Mouse (Mus musculus) heart, postnatal 36 days (tissue): ENCODE measurements around the gene C2cd2l. TPM values are rescaled to one million over a fixed set of nuclear protein-coding genes. Genes with fewer than 3 reads are reported as not detected.
"Not testable (repeated sequence)": the region's sequence is repeated elsewhere in the genome, so short reads cannot be mapped to it uniquely, and the experiment has no call there.

Experiments
- DNase-seq, 2 experiments: peaks; one replicate each; pipeline ENCODE4 v3.0.0; 2021 to 2022
- intact Hi-C: fragments of 180-260 bp; cut with DNase I; formaldehyde crosslinking; loops from one replicate; pipeline ENCODE4 v1.15.1; 2025
- total RNA-seq, 2 experiments: library from RNA; stranded (reverse); gene quantifications; 2 replicates each; pipeline ENCODE4 v1.2.3; 2021

Gene C2cd2l
- total RNA-seq, 2 experiments from 2014 or later: 14.0 to 14.2 TPM

- intact Hi-C loops: no loop called here
- DNase-seq: peak in 1 of 2 experiments; percentile 17
Measured at GRCm38 (mm10) chr9:44318826-44319095, 1.3 kb downstream of the C2cd2l start.

GRCm38 (mm10) chr9:44318076-44318825, 1.8 kb downstream of the C2cd2l start:
- DNase-seq: no peak
- intact Hi-C loops: no loop called here

GRCm38 (mm10) chr9:44317452-44317851, 2.6 kb downstream of the C2cd2l start:
- intact Hi-C loops: no loop called here
- DNase-seq: no peak

GRCm38 (mm10) chr9:44314910-44315309, 5.2 kb downstream of the C2cd2l start:
- no peak for DNase-seq
- intact Hi-C loops: no loop called here

GRCm38 (mm10) chr9:44314257-44314547, 5.9 kb downstream of the C2cd2l start:
- DNase-seq: no peak
- intact Hi-C loops: no loop called here

- DNase-seq: no peak
- intact Hi-C loops: no loop called here
Measured at GRCm38 (mm10) chr9:44313476-44314256, 6.4 kb downstream of the C2cd2l start.

- intact Hi-C loops: no loop called here
- peak; percentile 48 to 56 for DNase-seq
Measured at GRCm38 (mm10) chr9:44311136-44312134, 8.7 kb downstream of the C2cd2l start.

- intact Hi-C loops: no loop called here
- peak in 1 of 2 experiments; percentile 21 for DNase-seq
Measured at GRCm38 (mm10) chr9:44310750-44311135, 9.3 kb downstream of the C2cd2l start.

- intact Hi-C loops: loop anchor here (5.0 kb wide), 1 partner anchor 33 kb away; the partner anchor contains the start of gene Hmbs
- no peak for DNase-seq
Measured at GRCm38 (mm10) chr9:44309756-44310155, 10.3 kb downstream of the C2cd2l start.

GRCm38 (mm10) chr9:44307248-44307647, 12.8 kb downstream of the C2cd2l start:
- intact Hi-C loops: loop anchor here (2.0 to 5.0 kb wide), 2 partner anchors 14 to 35 kb away; partner anchors contain the start of genes C2cd2l and Hmbs

GRCm38 (mm10) chr9:44306532-44306931, 13.6 kb downstream of the C2cd2l start:
- DNase-seq: no peak
- intact Hi-C loops: loop anchor here (2.0 to 5.0 kb wide), 2 partner anchors 14 to 36 kb away; partner anchors contain the start of genes C2cd2l and Hmbs

More at GRCm38 (mm10) chr9:44307248-44307647, 12.8 kb downstream of the C2cd2l start:
- DNase-seq: no peak

- intact Hi-C loops: loop anchor here (2.0 to 5.0 kb wide), 2 partner anchors 15 to 37 kb away; partner anchors contain the start of genes C2cd2l and Hmbs
- peak; percentile 96 for DNase-seq
Measured at GRCm38 (mm10) chr9:44305466-44306079, 14.5 kb downstream of the C2cd2l start, which contains the start of gene Hinfp. TSS of gene Hinfp (minus strand) at chr9:44305671.

- intact Hi-C loops, DNase-seq: not testable (repeated sequence)
Measured at GRCm38 (mm10) chr9:44300001-44300400, 20.1 kb downstream of the C2cd2l start.

- intact Hi-C loops: loop anchor here (2.0 to 5.0 kb wide), 2 partner anchors 45 to 62 kb away; no protein-coding TSS in a partner anchor
- peak in 1 of 2 experiments; percentile 45 for DNase-seq
Measured at GRCm38 (mm10) chr9:44292490-44292889, 27.6 kb downstream of the C2cd2l start.

GRCm38 (mm10) chr9:44288959-44289291, 31.2 kb downstream of the C2cd2l start:
- intact Hi-C loops: no loop called here
- DNase-seq: no peak

- intact Hi-C loops: no loop called here
- peak; percentile 22 to 24 for DNase-seq
Measured at GRCm38 (mm10) chr9:44288076-44288958, 31.8 kb downstream of the C2cd2l start, which contains the start of gene Abcg4. TSS of gene Abcg4 (minus strand) at chr9:44288615.

- intact Hi-C loops: no loop called here
- DNase-seq: no peak
Measured at GRCm38 (mm10) chr9:44287401-44288075, 32.5 kb downstream of the C2cd2l start.

GRCm38 (mm10) chr9:44287003-44287400, 33.1 kb downstream of the C2cd2l start:
- intact Hi-C loops: no loop called here
- DNase-seq: no peak
